In genomic region chr19:41817325-41817724, GRCm38 (mm10) we compare ENCODE assay signal across 14 mouse cellular contexts. TPM values are rescaled to one million over a fixed set of nuclear protein-coding genes. Genes with fewer than 3 reads are reported as not detected.
DNase-seq lines count a peak whose midpoint lies in the region; ATAC-seq and TF ChIP-seq lines count a peak whose summit lies in the region.
"Had no signal": no experiment of that assay in that cellular context is flagged by ENCODE, and none has a peak within 500 bp of the region (broad histone marks: within the 10 kb centered on the region; RNA-seq: fewer than 3 reads in every experiment).

No protein-coding gene starts in this region.

- no peaks in the 10 kb centered on the region for H3K36me3 ChIP-seq in E14TG2a.4 (ENCODE audit: insufficient read depth, low read length)
- H3K36me3 ChIP-seq in embryonic facial prominence, embryonic 10.5 days (replicated peaks), result no peaks in the 10 kb centered on the region
- no peaks in the 10 kb centered on the region for H3K36me3 ChIP-seq in forebrain, embryonic 14.5 days (ENCODE audit: control insufficient read depth, insufficient read depth, low read length)
- H3K36me3 ChIP-seq: forebrain, embryonic 10.5 days; midbrain, embryonic 12.5 days had no signal

- H3K4me2 ChIP-seq in forebrain, embryonic 14.5 days (ENCODE audit: low read length), result no peak overlapping the region
- H3K4me2 ChIP-seq: midbrain, embryonic 12.5 days had no signal

- TF ChIP-seq CTCF in E14TG2a.4 (conservative IDR thresholded peaks at IDR 0.05; ENCODE audit: low read length), result no peak

- H3K4me1 ChIP-seq in E14TG2a.4 (replicated peaks; ENCODE audit: low read depth, low read length), result peaks cover 31% of the 10 kb centered on the region
- peaks cover 29% of the 10 kb centered on the region for H3K4me1 ChIP-seq in embryonic facial prominence, embryonic 10.5 days
- H3K4me1 ChIP-seq in forebrain, embryonic 14.5 days (ENCODE audit: control insufficient read depth, insufficient read depth, low read length), result no peaks in the 10 kb centered on the region
- H3K4me1 ChIP-seq: midbrain, embryonic 12.5 days had no signal

- peaks cover 4% of the 10 kb centered on the region; the same call in 1 of the 2 replicates for H3K9me3 ChIP-seq in E14TG2a.4 (ENCODE audit: low read length)
- no peaks in the 10 kb centered on the region for H3K9me3 ChIP-seq in embryonic facial prominence, embryonic 10.5 days
- no peaks in the 10 kb centered on the region for H3K9me3 ChIP-seq in forebrain, embryonic 14.5 days (replicated peaks; ENCODE audit: control insufficient read depth, low read length)
- H3K9me3 ChIP-seq: forebrain, embryonic 10.5 days had no signal

- ATAC-seq in forebrain, embryonic 14.5 days, result no peak

- H3K27me3 ChIP-seq in E14TG2a.4 (ENCODE audit: insufficient read depth, low read length), result peaks cover 21% of the 10 kb centered on the region
- peaks cover 15% of the 10 kb centered on the region; the same call in 1 of the 2 replicates for H3K27me3 ChIP-seq in embryonic facial prominence, embryonic 10.5 days (replicated peaks; ENCODE audit: low read depth, poor library complexity, severe bottlenecking)
- H3K27me3 ChIP-seq in forebrain, embryonic 14.5 days (replicated peaks; ENCODE audit: control insufficient read depth, insufficient read depth, low read length), result no peaks in the 10 kb centered on the region

- H3K27ac ChIP-seq in embryonic facial prominence, embryonic 10.5 days (replicated peaks), result peak overlapping the region; percentile 74
- H3K27ac ChIP-seq in forebrain, embryonic 14.5 days (ENCODE audit: low read depth, low read length), result no peak overlapping the region
- H3K27ac ChIP-seq: forebrain, embryonic 10.5 days; kidney, postnatal 0 days; midbrain, embryonic 12.5 days had no signal

- WGBS in embryonic facial prominence, embryonic 10.5 days, result 53% methylated on average over 10 of the region's 10 CpGs
- 67% methylated on average over 10 of the region's 10 CpGs for WGBS in forebrain, embryonic 14.5 days

- DNase-seq in heart, adult 8-10 months (ENCODE audit: low spot score), result peak; percentile 30
- DNase-seq in heart, postnatal 14 days, result no peak
- peak; percentile 53 for DNase-seq in embryonic facial prominence, embryonic 10.5 days (ENCODE audit: low spot score)
- DNase-seq in heart, adult 9 months (ENCODE audit: low spot score in 2 of 2), result peak; percentile 22 to 41
- no peak for DNase-seq in left cerebral cortex, postnatal 14 days (ENCODE audit: low spot score in 2 of 2)
- no peak for DNase-seq in layer of hippocampus, postnatal 36 days
- DNase-seq in forebrain, embryonic 14.5 days (ENCODE audit: low spot score), result no peak
- DNase-seq: cerebellum, adult 18-20 months; spleen, adult 18-20 months; thymus, postnatal 25 days had no signal

- intact Hi-C loops in heart, postnatal 14 days (cut with DNase I), result no loop called here
- intact Hi-C loops in left cerebral cortex, postnatal 14 days (cut with DNase I), result no loop called here

- H3K4me3 ChIP-seq in E14TG2a.4 (replicated peaks; ENCODE audit: low read length), result 0 out of 2 replicates have a peak overlapping the region, but pooled peaks have one; percentile 32
- H3K4me3 ChIP-seq in embryonic facial prominence, embryonic 10.5 days, result 0 out of 2 replicates have a peak overlapping the region, but pooled peaks have one; percentile 5
- H3K4me3 ChIP-seq in forebrain, embryonic 14.5 days (ENCODE audit: low read depth, low read length), result no peak overlapping the region
- H3K4me3 ChIP-seq: forebrain, embryonic 10.5 days; midbrain, embryonic 12.5 days had no signal

- no peak overlapping the region for H3K9ac ChIP-seq in forebrain, embryonic 14.5 days (ENCODE audit: low read length)
- H3K9ac ChIP-seq: midbrain, embryonic 12.5 days had no signal

RNA-seq across cellular contexts. Expression of gene Frat1, which starts 12.4 kb away (rescaled TPM):
- total RNA-seq in heart, adult 8-10 months (2022), result 1 to 10 TPM; 1.9 to 4.5 (median 3.4) TPM
- total RNA-seq in heart, postnatal 14 days (2021), result 1 to 10 TPM; 2.5 to 3.2 TPM
- 9.1 and 9.2 TPM in 2 replicates for polyA plus RNA-seq in embryonic facial prominence, embryonic 10.5 days (2016; fragmentation: Nextera tagmentation; extraction: Ambion mirVana)
- total RNA-seq in left cerebral cortex, postnatal 14 days (2021), result 10 to 100 TPM; 11.2 to 14.7 TPM
- 10 to 100 TPM; 17.5 to 20.5 TPM for total RNA-seq in layer of hippocampus, postnatal 36 days (2021)
- 34.9 and 35.5 TPM in 2 replicates for polyA plus RNA-seq in forebrain, embryonic 14.5 days (2014; fragmentation: Nextera tagmentation; extraction: Ambion mirVana)

RNA-seq across cellular contexts. Expression of gene Arhgap19, which starts 15.5 kb away (rescaled TPM):
- 1 to 10 TPM; 1.6 to 2.6 (median 2.0) TPM for total RNA-seq in heart, adult 8-10 months (2022)
- total RNA-seq in heart, postnatal 14 days (2021), result 1 to 10 TPM; 2.5 to 3.5 TPM
- polyA plus RNA-seq in embryonic facial prominence, embryonic 10.5 days (2016; fragmentation: Nextera tagmentation; extraction: Ambion mirVana), result 45.2 and 46.2 TPM in 2 replicates
- total RNA-seq in left cerebral cortex, postnatal 14 days (2021), result 1 to 10 TPM; 3.0 TPM
- 1 to 10 TPM; 2.9 to 3.0 TPM for total RNA-seq in layer of hippocampus, postnatal 36 days (2021)
- polyA plus RNA-seq in forebrain, embryonic 14.5 days (2014; fragmentation: Nextera tagmentation; extraction: Ambion mirVana), result 11.2 and 12.6 TPM in 2 replicates

RNA-seq across cellular contexts. Expression of gene Frat2, which starts 30.6 kb away (rescaled TPM):
- total RNA-seq in heart, adult 8-10 months (2022), result 1 to 10 TPM; 2.2 to 4.6 (median 2.5) TPM
- total RNA-seq in heart, postnatal 14 days (2021), result 1 to 10 TPM; 5.9 to 6.6 TPM
- 3.8 and 4.3 TPM in 2 replicates for polyA plus RNA-seq in embryonic facial prominence, embryonic 10.5 days (2016; fragmentation: Nextera tagmentation; extraction: Ambion mirVana)
- total RNA-seq in left cerebral cortex, postnatal 14 days (2021), result 10 to 100 TPM; 10.5 to 10.6 TPM
- total RNA-seq in layer of hippocampus, postnatal 36 days (2021), result 10 to 100 TPM; 14.0 to 16.4 TPM
- 7.2 and 8.6 TPM in 2 replicates for polyA plus RNA-seq in forebrain, embryonic 14.5 days (2014; fragmentation: Nextera tagmentation; extraction: Ambion mirVana)

Comparison
In these comparisons a context has a peak if more than half of its experiments do, and no peak if none do; other contexts are left out.
1. DNase-seq: peak in heart, adult 8-10 months (single experiment), embryonic facial prominence, embryonic 10.5 days (single experiment) and heart, adult 9 months (2 of 2); none in heart, postnatal 14 days (0 of 2), left cerebral cortex, postnatal 14 days (0 of 2), layer of hippocampus, postnatal 36 days (0 of 2) and forebrain, embryonic 14.5 days (single experiment).